Mouse (Mus musculus) heart, adult 11 months (tissue): ENCODE results near the gene Grm5.

Experiments
- DNase-seq: peaks from one replicate; pipeline ENCODE4 v3.0.0; 2022

The Grm5 gene

GRCm38 (mm10) chr7:87937415-87937814, 353.4 kb downstream of the Grm5 start:
- DNase-seq, result no peak

GRCm38 (mm10) chr7:87938265-87938664, 354.3 kb downstream of the Grm5 start:
- peak; percentile 75 for DNase-seq

- DNase-seq, result no peak
Observed at GRCm38 (mm10) chr7:87950205-87950604, 366.2 kb downstream of the Grm5 start.

- DNase-seq, result peak; percentile 21
Observed at GRCm38 (mm10) chr7:87973216-87973615, 389.2 kb downstream of the Grm5 start.

GRCm38 (mm10) chr7:87975041-87975440, 391.1 kb downstream of the Grm5 start:
- DNase-seq, result peak; percentile 33

- no peak for DNase-seq
Observed at GRCm38 (mm10) chr7:87983494-87983893, 399.5 kb downstream of the Grm5 start.

GRCm38 (mm10) chr7:88014451-88014850, 430.5 kb downstream of the Grm5 start:
- DNase-seq, result peak; percentile 84

GRCm38 (mm10) chr7:88027411-88028132, 443.6 kb downstream of the Grm5 start:
- no peak for DNase-seq

GRCm38 (mm10) chr7:88047366-88047765, 463.4 kb downstream of the Grm5 start:
- peak; percentile 51 for DNase-seq

GRCm38 (mm10) chr7:88054224-88054938, 470.4 kb downstream of the Grm5 start:
- DNase-seq, result no peak

GRCm38 (mm10) chr7:88056438-88056837, 472.5 kb downstream of the Grm5 start:
- no peak for DNase-seq

- no peak for DNase-seq
Observed at GRCm38 (mm10) chr7:88091115-88091514, 507.1 kb downstream of the Grm5 start.

GRCm38 (mm10) chr7:88096536-88097107, 512.7 kb downstream of the Grm5 start:
- no peak for DNase-seq

GRCm38 (mm10) chr7:88097715-88098114, 513.7 kb downstream of the Grm5 start:
- DNase-seq, result peak; percentile 87

- no peak for DNase-seq
Observed at GRCm38 (mm10) chr7:88116724-88117409, 532.9 kb downstream of the Grm5 start.

- peak; percentile 90 for DNase-seq
Observed at GRCm38 (mm10) chr7:88128080-88128848, 544.3 kb downstream of the Grm5 start.

- DNase-seq, result no peak
Observed at GRCm38 (mm10) chr7:88129536-88130487, 545.8 kb downstream of the Grm5 start.

- peak; percentile 80 for DNase-seq
Observed at GRCm38 (mm10) chr7:88130488-88130849, 546.5 kb downstream of the Grm5 start.

- DNase-seq, result no peak
Observed at GRCm38 (mm10) chr7:88159542-88160241, 575.7 kb downstream of the Grm5 start.

- no peak for DNase-seq
Observed at GRCm38 (mm10) chr7:88161586-88161985, 577.6 kb downstream of the Grm5 start.
